Mouse (Mus musculus) heart, postnatal 0 days (tissue): Measurements from ENCODE around the gene Neurl1a.

ENCODE experiments used
- CTCF ChIP-seq: IDR thresholded peaks from 2 replicates; pipeline ENCODE4 v1.5.1; 2016; ENCODE audit warnings: antibody characterized with exemption, control low read depth, low read depth
- EP300 ChIP-seq: IDR thresholded peaks from 2 replicates; pipeline ENCODE4 v1.6.1; 2016; ENCODE audit warnings: antibody characterized with exemption, low read depth

DNA sequence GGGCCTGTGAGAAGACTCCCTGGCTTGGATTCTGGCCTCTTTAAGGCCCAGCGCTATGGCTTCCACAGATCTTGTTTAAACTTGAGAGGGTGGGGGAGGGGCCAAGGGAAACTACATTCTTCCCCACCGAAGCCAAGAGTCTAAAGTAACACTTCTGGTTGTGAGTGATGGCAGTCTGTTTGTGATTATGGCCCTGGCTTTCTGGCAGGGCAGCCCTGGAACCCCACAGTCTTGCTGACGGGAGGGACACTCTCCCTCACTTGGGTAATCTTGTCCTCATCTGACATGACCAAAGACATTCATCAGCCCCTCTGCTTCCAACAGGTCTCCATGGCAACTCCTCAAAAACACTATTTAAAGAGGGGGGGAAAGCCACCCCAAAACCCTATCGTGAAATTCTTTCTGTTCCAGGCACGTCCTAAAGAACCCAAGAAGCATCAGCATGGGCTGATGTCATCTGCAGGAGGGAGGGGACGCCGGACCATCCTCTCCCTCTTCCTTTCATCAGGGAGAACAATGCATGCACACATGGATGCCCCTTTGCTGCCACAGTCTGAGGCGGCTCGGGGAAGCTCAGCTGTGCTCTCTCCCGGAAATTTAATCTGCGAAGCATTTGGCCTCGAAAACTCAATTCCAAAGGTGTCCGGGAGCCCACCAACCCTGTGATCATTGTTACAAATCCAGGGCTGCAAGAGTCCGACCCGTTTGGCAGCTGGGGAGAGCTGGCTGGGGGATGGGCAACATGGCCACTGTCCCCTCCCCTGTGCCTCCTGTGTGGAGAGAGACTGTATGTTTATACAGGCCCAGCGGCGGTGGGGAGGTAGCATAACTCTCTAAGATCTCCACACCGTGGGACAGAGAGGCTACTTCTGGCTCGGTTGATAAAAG is 122.9 kb downstream of the Neurl1a start:
- TF ChIP-seq CTCF (no peak), EP300 (no peak)
